Mouse (Mus musculus) midbrain, embryonic 15.5 days (tissue): ENCODE data around the gene Phb. TPM values are rescaled to one million over a fixed set of nuclear protein-coding genes. Genes with fewer than 3 reads are reported as not detected.

Experiments
- ATAC-seq: fragments of 200-750 bp; cut with Nextera tagmentation; replicated peaks from 2 replicates; pipeline ENCODE4 v1.8.0; 2017; ENCODE audit warnings: moderate TSS enrichment
- H3K27ac ChIP-seq: fragments of 300-500 bp; sonication (generic); 2 replicates; pipeline ENCODE4 v1.5.1; 2015; ENCODE audit warnings: mild to moderate bottlenecking, inconsistent platforms
- H3K27me3 ChIP-seq: fragments of 300-500 bp; sonication (generic); replicated peaks from 2 replicates; pipeline ENCODE4 v1.6.1; 2015; ENCODE audit warnings: inconsistent platforms
- H3K36me3 ChIP-seq: fragments of 300-500 bp; sonication (generic); replicated peaks from 2 replicates; pipeline ENCODE4 v1.6.1; 2015; ENCODE audit warnings: inconsistent platforms
- H3K4me1 ChIP-seq: fragments of 300-500 bp; sonication (generic); 2 replicates; pipeline ENCODE4 v1.6.1; 2015; ENCODE audit warnings: inconsistent platforms
- H3K4me2 ChIP-seq: fragments of 300-500 bp; sonication (generic); 2 replicates; pipeline ENCODE4 v1.6.1; 2015; ENCODE audit warnings: inconsistent platforms, mild to moderate bottlenecking, moderate library complexity
- H3K4me3 ChIP-seq: fragments of 300-500 bp; sonication (generic); 2 replicates; pipeline ENCODE4 v1.5.1; 2015; ENCODE audit warnings: mild to moderate bottlenecking, inconsistent platforms
- H3K9ac ChIP-seq: fragments of 300-500 bp; sonication (generic); 2 replicates; pipeline ENCODE4 v1.6.1; 2015; ENCODE audit warnings: mild to moderate bottlenecking, inconsistent platforms
- H3K9me3 ChIP-seq: fragments of 300-500 bp; sonication (generic); 2 replicates; pipeline ENCODE4 v1.6.1; 2016; ENCODE audit warnings: inconsistent platforms
- WGBS: fragments of 180-500 bp; shearing (Covaris S2); methylation state at CpG from one replicate; pipeline ENCODE4 v1.1.7; 2015; ENCODE audit warnings: mixed read lengths; 5-methylcytosine and 5-hydroxymethylcytosine counted together
- polyA plus RNA-seq: library from polyadenylated mRNA; unstranded; fragments of >200 nt; fragmentation: Nextera tagmentation; extraction: Ambion mirVana; gene quantifications from 2 replicates; pipeline ENCODE4 v1.2.1, GENCODE M21; 2015

Phb gene
- 166 and 185 TPM in 2 replicates for polyA plus RNA-seq

- Histone ChIP-seq H3K4me2 (peak within 1 kb of the TSS; percentile 80), H3K36me3 (peaks cover 22% of the 10 kb centered on the region; the same call in 1 of the 2 replicates), H3K27ac (peak within 1 kb of the TSS; percentile 57; the same call in 1 of the 2 replicates), H3K27me3 (no peaks in the 10 kb centered on the region), H3K4me3 (peak within 1 kb of the TSS; percentile 76), H3K9me3 (no peaks in the 10 kb centered on the region), H3K4me1 (peaks cover 13% of the 10 kb centered on the region), H3K9ac (peak within 1 kb of the TSS; percentile 73)
- WGBS = 1% methylated on average over 25 of the region's 25 CpGs
- peak; percentile 95 for ATAC-seq
These were observed at the start of gene Phb for GRCm38 (mm10) chr11:95666529-95667149. Phb (plus strand) TSS chr11:95666957.

GRCm38 (mm10) chr11:95617785-95618465 is 48.8 kb upstream of the Phb start:
- Histone ChIP-seq H3K4me1 (peaks cover 2% of the 10 kb centered on the region; the same call in 1 of the 2 replicates), H3K36me3 (no peaks in the 10 kb centered on the region), H3K27ac (no peak overlapping the region), H3K4me2 (no peak overlapping the region), H3K27me3 (no peaks in the 10 kb centered on the region; the same call in 1 of the 2 replicates), H3K4me3 (no peak overlapping the region), H3K9me3 (no peaks in the 10 kb centered on the region), H3K9ac (no peak overlapping the region)
- no peak for ATAC-seq
- 55% methylated on average over 19 of the region's 19 CpGs for WGBS

- Histone ChIP-seq H3K27me3 (no peaks in the 10 kb centered on the region; the same call in 1 of the 2 replicates), H3K36me3 (no peaks in the 10 kb centered on the region), H3K27ac (no peak overlapping the region), H3K4me2 (no peak overlapping the region), H3K4me1 (peaks cover 2% of the 10 kb centered on the region; the same call in 1 of the 2 replicates), H3K9me3 (no peaks in the 10 kb centered on the region), H3K9ac (no peak overlapping the region), H3K4me3 (no peak overlapping the region)
- WGBS = 62% methylated on average over 3 of the region's 3 CpGs
- ATAC-seq = no peak
These were observed 47.7 kb upstream of the Phb start for GRCm38 (mm10) chr11:95619081-95619480.

- Histone ChIP-seq H3K36me3 (no peaks in the 10 kb centered on the region), H3K4me3 (no peak overlapping the region), H3K4me2 (no peak overlapping the region), H3K9ac (no peak overlapping the region), H3K27ac (no peak overlapping the region), H3K4me1 (peaks cover 2% of the 10 kb centered on the region; the same call in 1 of the 2 replicates), H3K27me3 (no peaks in the 10 kb centered on the region; the same call in 1 of the 2 replicates), H3K9me3 (no peaks in the 10 kb centered on the region)
- no peak for ATAC-seq
- WGBS = 84% methylated on average over 5 of the region's 5 CpGs
These were observed 46.8 kb upstream of the Phb start for GRCm38 (mm10) chr11:95619886-95620444.

GRCm38 (mm10) chr11:95621010-95621409 is 45.7 kb upstream of the Phb start:
- H3K9ac ChIP-seq = no peak overlapping the region
- 51% methylated on average over 4 of the region's 4 CpGs for WGBS
- no peak for ATAC-seq
- H3K36me3 ChIP-seq = no peaks in the 10 kb centered on the region
- H3K4me1 ChIP-seq = peaks cover 2% of the 10 kb centered on the region; the same call in 1 of the 2 replicates
- H3K27ac ChIP-seq = no peak overlapping the region
- no peak overlapping the region for H3K4me2 ChIP-seq
- H3K9me3 ChIP-seq = no peaks in the 10 kb centered on the region
- H3K27me3 ChIP-seq = no peaks in the 10 kb centered on the region; the same call in 1 of the 2 replicates
- H3K4me3 ChIP-seq = no peak overlapping the region

GRCm38 (mm10) chr11:95621541-95622130 is 45.1 kb upstream of the Phb start:
- Histone ChIP-seq H3K4me3 (no peak overlapping the region), H3K27me3 (no peaks in the 10 kb centered on the region; the same call in 1 of the 2 replicates), H3K9ac (no peak overlapping the region), H3K9me3 (no peaks in the 10 kb centered on the region), H3K36me3 (no peaks in the 10 kb centered on the region), H3K27ac (no peak overlapping the region), H3K4me1 (peaks cover 2% of the 10 kb centered on the region; the same call in 1 of the 2 replicates), H3K4me2 (no peak overlapping the region)
- 33% methylated on average over 9 of the region's 9 CpGs for WGBS
- no peak for ATAC-seq

- 21% methylated on average over 8 of the region's 8 CpGs for WGBS
- H3K36me3 ChIP-seq = no peaks in the 10 kb centered on the region
- H3K9ac ChIP-seq = no peak overlapping the region
- no peak overlapping the region for H3K27ac ChIP-seq
- no peak overlapping the region for H3K4me2 ChIP-seq
- ATAC-seq = no peak
- H3K27me3 ChIP-seq = no peaks in the 10 kb centered on the region; the same call in 1 of the 2 replicates
- peaks cover 2% of the 10 kb centered on the region; the same call in 1 of the 2 replicates for H3K4me1 ChIP-seq
- H3K4me3 ChIP-seq = no peak overlapping the region
- H3K9me3 ChIP-seq = no peaks in the 10 kb centered on the region
These were observed 44.3 kb upstream of the Phb start for GRCm38 (mm10) chr11:95622426-95622825.

- no peak for ATAC-seq
- H3K27ac ChIP-seq = no peak overlapping the region
- no peaks in the 10 kb centered on the region for H3K9me3 ChIP-seq
- H3K4me2 ChIP-seq = no peak overlapping the region
- H3K4me3 ChIP-seq = no peak overlapping the region
- WGBS = 95% methylated on average over 6 of the region's 6 CpGs
- no peaks in the 10 kb centered on the region for H3K4me1 ChIP-seq
- no peaks in the 10 kb centered on the region for H3K27me3 ChIP-seq
- no peaks in the 10 kb centered on the region for H3K36me3 ChIP-seq
- H3K9ac ChIP-seq = no peak overlapping the region
These were observed 36.2 kb upstream of the Phb start for GRCm38 (mm10) chr11:95630558-95630957.

GRCm38 (mm10) chr11:95631301-95631700 is 35.5 kb upstream of the Phb start:
- H3K9ac ChIP-seq = no peak overlapping the region
- no peaks in the 10 kb centered on the region for H3K36me3 ChIP-seq
- no peaks in the 10 kb centered on the region for H3K9me3 ChIP-seq
- 68% methylated on average over 4 of the region's 4 CpGs for WGBS
- H3K4me1 ChIP-seq = no peaks in the 10 kb centered on the region
- no peak for ATAC-seq
- H3K27ac ChIP-seq = no peak overlapping the region
- no peak overlapping the region for H3K4me2 ChIP-seq
- H3K4me3 ChIP-seq = no peak overlapping the region
- no peaks in the 10 kb centered on the region for H3K27me3 ChIP-seq

- no peak overlapping the region for H3K4me2 ChIP-seq
- no peak overlapping the region for H3K4me3 ChIP-seq
- H3K9me3 ChIP-seq = no peaks in the 10 kb centered on the region
- no peaks in the 10 kb centered on the region for H3K27me3 ChIP-seq
- ATAC-seq = no peak
- WGBS = 51% methylated on average over 6 of the region's 6 CpGs
- H3K9ac ChIP-seq = no peak overlapping the region
- H3K4me1 ChIP-seq = no peaks in the 10 kb centered on the region
- H3K27ac ChIP-seq = no peak overlapping the region
- no peaks in the 10 kb centered on the region for H3K36me3 ChIP-seq
These were observed 34.3 kb upstream of the Phb start for GRCm38 (mm10) chr11:95632474-95632873.

- 64% methylated on average over 2 of the region's 2 CpGs for WGBS
These were observed 33.2 kb upstream of the Phb start for GRCm38 (mm10) chr11:95633512-95634000.

GRCm38 (mm10) chr11:95635030-95635429 is 31.7 kb upstream of the Phb start:
- WGBS = 25% methylated on average over 2 of the region's 2 CpGs
- H3K9me3 ChIP-seq = no peaks in the 10 kb centered on the region
- H3K4me2 ChIP-seq = no peak overlapping the region
- no peaks in the 10 kb centered on the region for H3K36me3 ChIP-seq
- H3K4me1 ChIP-seq = no peaks in the 10 kb centered on the region
- H3K27ac ChIP-seq = no peak overlapping the region
- no peaks in the 10 kb centered on the region for H3K27me3 ChIP-seq
- no peak overlapping the region for H3K4me3 ChIP-seq
- no peak for ATAC-seq
- H3K9ac ChIP-seq = no peak overlapping the region

More at GRCm38 (mm10) chr11:95633512-95634000, 33.2 kb upstream of the Phb start:
- Histone ChIP-seq H3K4me2 (no peak overlapping the region), H3K9me3 (no peaks in the 10 kb centered on the region), H3K27me3 (no peaks in the 10 kb centered on the region), H3K4me1 (no peaks in the 10 kb centered on the region), H3K27ac (no peak overlapping the region), H3K36me3 (no peaks in the 10 kb centered on the region), H3K4me3 (no peak overlapping the region), H3K9ac (no peak overlapping the region)
- ATAC-seq = no peak
